13 mouse cellular contexts compared by ENCODE assay signal in genomic region chr4:117281090-117281845, GRCm38 (mm10). TPM values are rescaled to one million over a fixed set of nuclear protein-coding genes. Genes with fewer than 3 reads are reported as not detected.
DNase-seq lines count a peak whose midpoint lies in the region; ATAC-seq and TF ChIP-seq lines count a peak whose summit lies in the region.
"Had no signal": no experiment of that assay in that cellular context is flagged by ENCODE, and none has a peak within 500 bp of the region (broad histone marks: within the 10 kb centered on the region; RNA-seq: fewer than 3 reads in every experiment).

No protein-coding gene starts in this region.

- H3K4me2 ChIP-seq in hindbrain, embryonic 11.5 days (replicated peaks; ENCODE audit: low read depth, low read length): no peak overlapping the region
- no peak overlapping the region for H3K4me2 ChIP-seq in hindbrain, embryonic 16.5 days (ENCODE audit: low read length)
- H3K4me2 ChIP-seq in liver, postnatal 0 days (ENCODE audit: low read depth, low read length): no peak overlapping the region
- no peak overlapping the region for H3K4me2 ChIP-seq in stomach, postnatal 0 days (replicated peaks; ENCODE audit: low read depth)
- H3K4me2 ChIP-seq: liver, embryonic 13.5 days had no signal

- H3K9me3 ChIP-seq in hindbrain, embryonic 11.5 days (ENCODE audit: control insufficient read depth, low read length): no peaks in the 10 kb centered on the region
- H3K9me3 ChIP-seq in hindbrain, embryonic 16.5 days (ENCODE audit: control insufficient read depth, low read length): no peaks in the 10 kb centered on the region
- H3K9me3 ChIP-seq in liver, postnatal 0 days (ENCODE audit: low read length): no peaks in the 10 kb centered on the region
- H3K9me3 ChIP-seq in stomach, postnatal 0 days (ENCODE audit: control insufficient read depth, low read length): no peaks in the 10 kb centered on the region
- H3K9me3 ChIP-seq: liver, embryonic 13.5 days had no signal

- no peak for ATAC-seq in hindbrain, embryonic 11.5 days (ENCODE audit: low FRiP score)
- no peak for ATAC-seq in hindbrain, embryonic 16.5 days
- peak; percentile 65 for ATAC-seq in liver, postnatal 0 days
- ATAC-seq in stomach, postnatal 0 days (ENCODE audit: low FRiP score, low TSS enrichment): no peak

- peaks cover 14% of the 10 kb centered on the region for H3K4me1 ChIP-seq in hindbrain, embryonic 11.5 days (replicated peaks; ENCODE audit: control insufficient read depth, insufficient read depth, low read length)
- peaks cover 20% of the 10 kb centered on the region for H3K4me1 ChIP-seq in hindbrain, embryonic 16.5 days (ENCODE audit: control insufficient read depth, insufficient read depth, low read depth, low read length)
- H3K4me1 ChIP-seq in liver, postnatal 0 days (ENCODE audit: insufficient read depth): no peaks in the 10 kb centered on the region; the same call in 1 of the 2 replicates
- no peaks in the 10 kb centered on the region; the same call in 1 of the 2 replicates for H3K4me1 ChIP-seq in stomach, postnatal 0 days (replicated peaks; ENCODE audit: control insufficient read depth, insufficient read depth)

- no peak overlapping the region for H3K4me3 ChIP-seq in hindbrain, embryonic 11.5 days (ENCODE audit: low read depth, low read length)
- H3K4me3 ChIP-seq in hindbrain, embryonic 16.5 days (ENCODE audit: low read length): no peak overlapping the region
- no peak overlapping the region for H3K4me3 ChIP-seq in liver, postnatal 0 days (ENCODE audit: low read depth, low read length)
- H3K4me3 ChIP-seq in stomach, postnatal 0 days (ENCODE audit: low read depth, low read length): no peak overlapping the region
- H3K4me3 ChIP-seq: liver, embryonic 13.5 days had no signal

- no peak for TF ChIP-seq POLR2A in brain, embryonic 14.5 days (IDR thresholded peaks at IDR 0.05; ENCODE audit: borderline replicate concordance, extremely low read depth, insufficient read depth, insufficient read length, poor library complexity, severe bottlenecking)

- no peaks in the 10 kb centered on the region for H3K27me3 ChIP-seq in hindbrain, embryonic 11.5 days (ENCODE audit: control insufficient read depth, insufficient read depth, low read length)
- H3K27me3 ChIP-seq in hindbrain, embryonic 16.5 days (replicated peaks; ENCODE audit: control insufficient read depth, insufficient read depth, low read length): no peaks in the 10 kb centered on the region
- H3K27me3 ChIP-seq in liver, postnatal 0 days (ENCODE audit: insufficient read depth, low read length): no peaks in the 10 kb centered on the region
- H3K27me3 ChIP-seq in stomach, postnatal 0 days (ENCODE audit: control insufficient read depth, insufficient read depth, low read length): no peaks in the 10 kb centered on the region
- H3K27me3 ChIP-seq: liver, embryonic 13.5 days had no signal

- no peak overlapping the region for H3K9ac ChIP-seq in hindbrain, embryonic 11.5 days (ENCODE audit: low read depth, low read length)
- H3K9ac ChIP-seq in hindbrain, embryonic 16.5 days (ENCODE audit: low read depth, low read length): no peak overlapping the region
- no peak overlapping the region for H3K9ac ChIP-seq in liver, postnatal 0 days (replicated peaks)
- H3K9ac ChIP-seq in stomach, postnatal 0 days (ENCODE audit: low read length): no peak overlapping the region
- H3K9ac ChIP-seq: liver, embryonic 13.5 days had no signal

- peaks cover 18% of the 10 kb centered on the region for H3K36me3 ChIP-seq in hindbrain, embryonic 11.5 days (ENCODE audit: control insufficient read depth, insufficient read depth, low read length)
- H3K36me3 ChIP-seq in hindbrain, embryonic 16.5 days (ENCODE audit: control insufficient read depth, insufficient read depth, low read length): peaks cover 22% of the 10 kb centered on the region
- peaks cover 59% of the 10 kb centered on the region for H3K36me3 ChIP-seq in liver, postnatal 0 days (replicated peaks; ENCODE audit: insufficient read depth, low read length)
- H3K36me3 ChIP-seq in stomach, postnatal 0 days (ENCODE audit: control insufficient read depth, insufficient read depth, low read length): peaks cover 23% of the 10 kb centered on the region; the same call in 1 of the 2 replicates

- no peak for TF ChIP-seq EP300 in liver, postnatal 0 days (IDR thresholded peaks at IDR 0.05; ENCODE audit: low read depth)
- TF ChIP-seq EP300 in stomach, postnatal 0 days (optimal IDR thresholded peaks at IDR 0.05): no peak

- WGBS in hindbrain, embryonic 11.5 days: 70% methylated on average over 19 of the region's 19 CpGs
- WGBS in hindbrain, embryonic 16.5 days: 58% methylated on average over 19 of the region's 19 CpGs
- WGBS in liver, postnatal 0 days (ENCODE audit: insufficient replicate concordance): 77% methylated on average over 19 of the region's 19 CpGs
- 65% methylated on average over 19 of the region's 19 CpGs for WGBS in stomach, postnatal 0 days

- peak overlapping the region; percentile 7; the same call in 1 of the 2 replicates for H3K27ac ChIP-seq in hindbrain, embryonic 11.5 days (ENCODE audit: low read depth, low read length)
- H3K27ac ChIP-seq in hindbrain, embryonic 16.5 days (ENCODE audit: low read depth, low read length): no peak overlapping the region
- no peak overlapping the region for H3K27ac ChIP-seq in liver, postnatal 0 days (ENCODE audit: low read depth)
- no peak overlapping the region for H3K27ac ChIP-seq in stomach, postnatal 0 days (replicated peaks)
- H3K27ac ChIP-seq: liver, embryonic 13.5 days had no signal

- no peak for TF ChIP-seq CTCF in brain, embryonic 14.5 days (IDR thresholded peaks at IDR 0.05; ENCODE audit: borderline replicate concordance, extremely low read depth, insufficient read depth, insufficient read length)
- TF ChIP-seq CTCF in liver, postnatal 0 days (IDR thresholded peaks at IDR 0.05; ENCODE audit: low read depth): no peak
- no peak for TF ChIP-seq CTCF in stomach, postnatal 0 days (IDR thresholded peaks at IDR 0.05; ENCODE audit: low read depth)

- DNase-seq in hindbrain, embryonic 11.5 days (ENCODE audit: low spot score): no peak
- DNase-seq in brain, embryonic 14.5 days (ENCODE audit: low read depth): peak; percentile 51
- peak; percentile 75 for DNase-seq in gonadal fat pad, adult 2 months (ENCODE audit: low read depth)
- no peak for DNase-seq in liver, postnatal 0 days
- no peak for DNase-seq in stomach, postnatal 0 days (ENCODE audit: low spot score)
- no peak for DNase-seq in urinary bladder, postnatal 4 days (ENCODE audit: low spot score in 2 of 2)
- DNase-seq: gastrocnemius, postnatal 10 days; kidney, adult 2 months; kidney, postnatal 14 days; liver, embryonic 13.5 days; thymus, adult 2 months had no signal

RNA-seq across cellular contexts. Expression of gene Armh1, which starts 29.3 kb away (rescaled TPM):
- polyA plus RNA-seq in hindbrain, embryonic 11.5 days (2014; fragmentation: Nextera tagmentation; extraction: Ambion mirVana): 0.53 TPM in 1 of 2 replicates, not detected in the other
- polyA plus RNA-seq in hindbrain, embryonic 16.5 days (2015; fragmentation: Nextera tagmentation; extraction: Ambion mirVana): 2.3 and 2.9 TPM in 2 replicates
- 1.3 and 1.6 TPM in 2 replicates for polyA plus RNA-seq in brain, embryonic 14.5 days (2012; rRNA removed)
- polyA plus RNA-seq in gonadal fat pad, adult 2 months (2012; rRNA removed): 1.2 and 1.5 TPM in 2 replicates
- not detected in 2 replicates for polyA plus RNA-seq in liver, postnatal 0 days (2015; fragmentation: Nextera tagmentation; extraction: Ambion mirVana)
- polyA plus RNA-seq in stomach, postnatal 0 days (2015; fragmentation: Nextera tagmentation; extraction: Ambion mirVana): 0.16 and 0.24 TPM in 2 replicates
- polyA plus RNA-seq: liver, embryonic 13.5 days; small intestine, adult 2 months had no signal

RNA-seq across cellular contexts. Expression of gene Tmem53, which starts 29.5 kb away (rescaled TPM):
- polyA plus RNA-seq in hindbrain, embryonic 11.5 days (2014; fragmentation: Nextera tagmentation; extraction: Ambion mirVana): 11.4 and 13.1 TPM in 2 replicates
- 10.3 and 11.4 TPM in 2 replicates for polyA plus RNA-seq in hindbrain, embryonic 16.5 days (2015; fragmentation: Nextera tagmentation; extraction: Ambion mirVana)
- polyA plus RNA-seq in brain, embryonic 14.5 days (2012; rRNA removed): 6.2 and 7.0 TPM in 2 replicates
- polyA plus RNA-seq in gonadal fat pad, adult 2 months (2012; rRNA removed): 61.2 and 62.0 TPM in 2 replicates
- polyA plus RNA-seq in liver, postnatal 0 days (2015; fragmentation: Nextera tagmentation; extraction: Ambion mirVana): 48.6 and 57.1 TPM in 2 replicates
- 12.9 and 16.3 TPM in 2 replicates for polyA plus RNA-seq in stomach, postnatal 0 days (2015; fragmentation: Nextera tagmentation; extraction: Ambion mirVana)

Comparison
In these comparisons a context has a peak if more than half of its experiments do, and no peak if none do; other contexts are left out.
1. DNase-seq: peak in brain, embryonic 14.5 days (single experiment) and gonadal fat pad, adult 2 months (single experiment); none in hindbrain, embryonic 11.5 days (single experiment), liver, postnatal 0 days (single experiment), stomach, postnatal 0 days (single experiment) and urinary bladder, postnatal 4 days (0 of 2).